Mouse (Mus musculus) liver, adult 2 months (tissue): ENCODE data around the gene Med23.

ENCODE experiments used
- CTCF ChIP-seq: fragments of 200-500 bp; IDR thresholded peaks from 2 replicates; pipeline ENCODE4 v1.5.1; 2011; ENCODE audit warnings: low read depth, low read length, control low read depth
- POLR2A ChIP-seq: fragments of 200-500 bp; IDR thresholded peaks from 2 replicates; pipeline ENCODE4 v1.6.1; 2011; ENCODE audit warnings: low read length, control low read depth; ENCODE audit not compliant: insufficient read depth; ENCODE audit errors: extremely low read depth

DNA sequence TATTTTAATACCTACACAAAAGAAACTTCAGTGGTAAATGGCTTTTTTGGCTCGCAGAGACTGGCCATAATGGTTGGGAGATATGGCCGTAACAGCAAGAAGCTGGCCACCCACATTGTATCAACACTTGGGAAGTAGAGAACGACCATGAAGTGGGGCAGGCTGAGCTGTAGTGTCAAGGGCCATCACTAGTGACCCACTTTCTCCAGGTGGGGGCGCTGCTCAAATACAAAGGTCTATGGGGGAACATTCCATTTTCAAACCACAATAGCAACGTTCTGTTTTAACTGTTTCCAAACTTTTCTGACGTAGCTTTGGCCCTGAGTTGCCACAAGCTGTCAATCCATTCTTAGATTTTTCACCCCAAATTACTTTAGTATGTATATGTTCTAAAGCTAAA, 5.4 kb upstream of the Med23 start:
- TF ChIP-seq CTCF (peak; percentile 27; the same call in 1 of the 2 replicates), POLR2A (no peak)
